Mouse (Mus musculus): ENCODE measurements around the gene Cib1. TPM values are rescaled to one million over a fixed set of nuclear protein-coding genes. Genes with fewer than 3 reads are reported as not detected.

Gene Cib1
- polyA plus RNA-seq, 1 experiment, result 76.0 TPM

- no peak for TF ChIP-seq GATA1 (IDR thresholded peaks at IDR 0.05; ENCODE audit: low read length)
Measured at GRCm38 (mm10) chr7:80210982-80211381, 21.6 kb downstream of the Cib1 start.

- TF ChIP-seq GATA1 (IDR thresholded peaks at IDR 0.05; ENCODE audit: low read length), result no peak
Measured at GRCm38 (mm10) chr7:80209669-80210068, 22.9 kb downstream of the Cib1 start.

GRCm38 (mm10) chr7:80208738-80209430 is 23.7 kb downstream of the Cib1 start:
- peak; percentile 99 for TF ChIP-seq GATA1 (IDR thresholded peaks at IDR 0.05; ENCODE audit: low read length)

- TF ChIP-seq GATA1 (IDR thresholded peaks at IDR 0.05; ENCODE audit: low read length), result peak; percentile 40
Measured at GRCm38 (mm10) chr7:80208026-80208642, 24.5 kb downstream of the Cib1 start.

GRCm38 (mm10) chr7:80207314-80207731 is 25.3 kb downstream of the Cib1 start:
- TF ChIP-seq GATA1 (IDR thresholded peaks at IDR 0.05; ENCODE audit: low read length), result no peak

GRCm38 (mm10) chr7:80205705-80206589 is 26.7 kb downstream of the Cib1 start:
- no peak for TF ChIP-seq GATA1 (IDR thresholded peaks at IDR 0.05; ENCODE audit: low read length)

- TF ChIP-seq GATA1 (IDR thresholded peaks at IDR 0.05; ENCODE audit: low read length), result no peak
Measured at GRCm38 (mm10) chr7:80204961-80205360, 27.7 kb downstream of the Cib1 start.

GRCm38 (mm10) chr7:80204362-80204761 is 28.3 kb downstream of the Cib1 start:
- no peak for TF ChIP-seq GATA1 (IDR thresholded peaks at IDR 0.05; ENCODE audit: low read length)

GRCm38 (mm10) chr7:80203638-80204096 is 28.9 kb downstream of the Cib1 start:
- TF ChIP-seq GATA1 (IDR thresholded peaks at IDR 0.05; ENCODE audit: low read length), result no peak

GRCm38 (mm10) chr7:80202961-80203360 is 29.7 kb downstream of the Cib1 start:
- TF ChIP-seq GATA1 (IDR thresholded peaks at IDR 0.05; ENCODE audit: low read length), result no peak

- TF ChIP-seq GATA1 (IDR thresholded peaks at IDR 0.05; ENCODE audit: low read length), result no peak
Measured at GRCm38 (mm10) chr7:80201888-80202540, 30.6 kb downstream of the Cib1 start.

GRCm38 (mm10) chr7:80200963-80201539 is 31.6 kb downstream of the Cib1 start:
- no peak for TF ChIP-seq GATA1 (IDR thresholded peaks at IDR 0.05; ENCODE audit: low read length)

GRCm38 (mm10) chr7:80200588-80200945 is 32.0 kb downstream of the Cib1 start:
- no peak for TF ChIP-seq GATA1 (IDR thresholded peaks at IDR 0.05; ENCODE audit: low read length)

GRCm38 (mm10) chr7:80199851-80200587 is 32.6 kb downstream of the Cib1 start:
- TF ChIP-seq GATA1 (IDR thresholded peaks at IDR 0.05; ENCODE audit: low read length), result no peak

- no peak for TF ChIP-seq GATA1 (IDR thresholded peaks at IDR 0.05; ENCODE audit: low read length)
Measured at GRCm38 (mm10) chr7:80199286-80199685, 33.3 kb downstream of the Cib1 start.

All from G1E-ER4 (cell line).